Mouse (Mus musculus) heart, postnatal 0 days (tissue): ENCODE measurements around the gene Msrb1.

Experiments used
- CTCF ChIP-seq: IDR thresholded peaks from 2 replicates; pipeline ENCODE4 v1.5.1; 2016; ENCODE audit warnings: antibody characterized with exemption, control low read depth, low read depth
- EP300 ChIP-seq: IDR thresholded peaks from 2 replicates; pipeline ENCODE4 v1.6.1; 2016; ENCODE audit warnings: antibody characterized with exemption, low read depth

- TF ChIP-seq CTCF: no peak
- no peak for TF ChIP-seq EP300
Measured at GRCm38 (mm10) chr17:24743896-24744295, 7.5 kb downstream of the Msrb1 start.
